Mouse (Mus musculus): ENCODE data around the gene Cnot6l.

DNA sequence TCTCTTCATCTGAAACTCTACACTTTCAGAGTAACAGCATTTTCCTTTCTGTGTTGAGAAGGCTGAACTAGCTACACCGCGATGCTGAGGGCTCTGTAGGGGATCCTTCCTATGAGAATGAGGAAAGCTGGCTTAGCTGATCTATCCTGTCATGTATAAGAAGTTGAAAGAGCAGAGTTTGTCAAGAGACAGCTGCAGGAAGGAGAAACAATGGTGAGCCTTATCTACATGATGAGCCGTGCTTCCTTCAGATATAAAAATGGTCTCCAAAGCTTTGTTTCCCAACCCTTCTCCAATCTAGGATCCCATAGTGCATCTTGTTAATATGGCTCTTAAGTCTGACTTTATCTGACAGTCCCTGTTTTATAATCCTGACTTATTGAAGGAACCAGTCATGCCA is 6.5 kb upstream of the Cnot6l start:
- TF ChIP-seq CTCF (conservative IDR thresholded peaks at IDR 0.05; ENCODE audit: insufficient read depth, insufficient read length, low read depth, low read length) (no peak), POLR2A (IDR thresholded peaks at IDR 0.05; ENCODE audit: low read depth, low read length) (no peak)
